Mouse (Mus musculus) embryonic facial prominence, embryonic 13.5 days (tissue): ENCODE measurements around the gene Mutyh. TPM values are rescaled to one million over a fixed set of nuclear protein-coding genes. Genes with fewer than 3 reads are reported as not detected.

Experiments used
- ATAC-seq: fragments of 200-750 bp; cut with Nextera tagmentation; 2 replicates; pipeline ENCODE4 v1.8.0; 2017; ENCODE audit warnings: low read depth; ENCODE audit not compliant: insufficient number of reproducible peaks, insufficient read depth, low FRiP score, low TSS enrichment
- H3K27ac ChIP-seq: fragments of 300-500 bp; sonication (generic); 2 replicates; pipeline ENCODE4 v1.5.1; 2015; ENCODE audit warnings: moderate library complexity, mild to moderate bottlenecking, inconsistent platforms
- H3K27me3 ChIP-seq: fragments of 300-500 bp; sonication (generic); 2 replicates; pipeline ENCODE4 v1.6.1; 2015; ENCODE audit warnings: mild to moderate bottlenecking, inconsistent platforms
- H3K36me3 ChIP-seq: fragments of 300-500 bp; sonication (generic); 2 replicates; pipeline ENCODE4 v1.6.1; 2015; ENCODE audit warnings: mild to moderate bottlenecking, inconsistent platforms
- H3K4me1 ChIP-seq: fragments of 300-500 bp; sonication (generic); 2 replicates; pipeline ENCODE4 v1.6.1; 2015; ENCODE audit warnings: inconsistent platforms
- H3K4me2 ChIP-seq: fragments of 300-500 bp; sonication (generic); 2 replicates; pipeline ENCODE4 v1.6.1; 2015; ENCODE audit warnings: moderate library complexity, mild to moderate bottlenecking, inconsistent platforms
- H3K4me3 ChIP-seq: fragments of 300-500 bp; sonication (generic); 2 replicates; pipeline ENCODE4 v1.5.1; 2015; ENCODE audit warnings: mild to moderate bottlenecking, inconsistent platforms
- H3K9ac ChIP-seq: fragments of 300-500 bp; sonication (generic); 2 replicates; pipeline ENCODE4 v1.6.1; 2015; ENCODE audit warnings: mild to moderate bottlenecking, inconsistent platforms
- H3K9me3 ChIP-seq: fragments of 300-500 bp; sonication (generic); 2 replicates; pipeline ENCODE4 v1.6.1; 2016; ENCODE audit warnings: inconsistent platforms
- WGBS: fragments of 180-500 bp; shearing (Covaris S2); methylation state at CpG from one replicate; pipeline ENCODE4 v1.1.7; 2015; ENCODE audit warnings: mixed read lengths; 5-methylcytosine and 5-hydroxymethylcytosine counted together
- polyA plus RNA-seq: library from polyadenylated mRNA; unstranded; fragments of >200 nt; fragmentation: Nextera tagmentation; extraction: Ambion mirVana; gene quantifications from 2 replicates; pipeline ENCODE4 v1.2.1, GENCODE M21; 2015

Gene Mutyh
- polyA plus RNA-seq, 1 experiment from 2014 or later: 16.7 TPM

GRCm38 (mm10) chr4:116857203-116857602, 49.7 kb downstream of the Mutyh start:
- Histone ChIP-seq H3K4me1 (no peaks in the 10 kb centered on the region), H3K9me3 (no peaks in the 10 kb centered on the region), H3K27ac (no peak overlapping the region), H3K4me2 (no peak overlapping the region), H3K9ac (no peak overlapping the region), H3K36me3 (no peaks in the 10 kb centered on the region), H3K4me3 (no peak overlapping the region), H3K27me3 (no peaks in the 10 kb centered on the region)
- ATAC-seq: no peak
- 89% methylated on average over 10 of the region's 10 CpGs for WGBS

GRCm38 (mm10) chr4:116859711-116860110, 52.2 kb downstream of the Mutyh start:
- no peak overlapping the region for H3K4me2 ChIP-seq
- 56% methylated on average over 5 of the region's 5 CpGs for WGBS
- no peak for ATAC-seq
- H3K36me3 ChIP-seq: no peaks in the 10 kb centered on the region
- no peak overlapping the region for H3K4me3 ChIP-seq
- H3K27me3 ChIP-seq: no peaks in the 10 kb centered on the region
- H3K9me3 ChIP-seq: no peaks in the 10 kb centered on the region
- no peak overlapping the region for H3K9ac ChIP-seq
- H3K27ac ChIP-seq: no peak overlapping the region
- H3K4me1 ChIP-seq: no peaks in the 10 kb centered on the region

GRCm38 (mm10) chr4:116862023-116862422, 54.5 kb downstream of the Mutyh start:
- 74% methylated on average over 8 of the region's 8 CpGs for WGBS
- Histone ChIP-seq H3K27me3 (no peaks in the 10 kb centered on the region), H3K36me3 (no peaks in the 10 kb centered on the region), H3K9ac (no peak overlapping the region), H3K4me3 (no peak overlapping the region), H3K27ac (no peak overlapping the region), H3K4me1 (no peaks in the 10 kb centered on the region), H3K9me3 (no peaks in the 10 kb centered on the region), H3K4me2 (no peak overlapping the region)
- ATAC-seq: no peak

Other genes with a start within 250 kb of the Mutyh start
- gene Ccdc17, start 211.1 kb upstream of the Mutyh start, polyA plus RNA-seq: 3.1 and 5.0 TPM in 2 replicates
- 200 and 202 TPM in 2 replicates for gene Nasp, start 179.8 kb upstream of the Mutyh start, polyA plus RNA-seq
- gene Akr1a1, start 156.0 kb upstream of the Mutyh start, polyA plus RNA-seq: 763 and 775 TPM in 2 replicates
- 1,178 and 1,215 TPM in 2 replicates for gene Prdx1, start 122.2 kb upstream of the Mutyh start, polyA plus RNA-seq
- 24.5 and 30.4 TPM in 2 replicates for gene Mmachc, start 99.3 kb upstream of the Mutyh start, polyA plus RNA-seq
- 24.9 and 27.4 TPM in 2 replicates for gene Ccdc163, start 99.2 kb upstream of the Mutyh start, polyA plus RNA-seq
- 9.4 and 11.2 TPM in 2 replicates for gene Tesk2, start 86.8 kb upstream of the Mutyh start, polyA plus RNA-seq
- 35.5 and 39.1 TPM in 2 replicates for gene Toe1, start 83 bp upstream of the Mutyh start, polyA plus RNA-seq
- gene Hpdl, start 14.0 kb downstream of the Mutyh start, polyA plus RNA-seq: 0.70 and 1.0 TPM in 2 replicates
- gene Zswim5, start 69.7 kb downstream of the Mutyh start, polyA plus RNA-seq: 0.66 and 0.85 TPM in 2 replicates
- gene Urod, start 186.7 kb downstream of the Mutyh start, polyA plus RNA-seq: 101 and 105 TPM in 2 replicates
- gene Hectd3, start 187.6 kb downstream of the Mutyh start, polyA plus RNA-seq: 11.2 and 12.5 TPM in 2 replicates
- gene Eif2b3, start 211.7 kb downstream of the Mutyh start, polyA plus RNA-seq: 45.3 and 45.7 TPM in 2 replicates